Mouse (Mus musculus) urinary bladder, adult 2 months (tissue): ENCODE measurements around the gene Cacna2d3. TPM values are rescaled to one million over a fixed set of nuclear protein-coding genes. Genes with fewer than 3 reads are reported as not detected.

ENCODE experiments used
- DNase-seq: peaks from one replicate; pipeline ENCODE4 v3.0.0; 2022; ENCODE audit warnings: low spot score
- polyA plus RNA-seq: library from polyadenylated mRNA; depleted of rRNA; stranded (reverse); fragments of >200 nt; gene quantifications from 2 replicates; pipeline ENCODE4 v1.2.3, GENCODE M21; 2012

The Cacna2d3 gene
- polyA plus RNA-seq, 1 experiment, result 4.0 TPM

- DNase-seq, result no peak
These were observed 454.3 kb downstream of the Cacna2d3 start for GRCm38 (mm10) chr14:29267233-29267874.

GRCm38 (mm10) chr14:29260621-29261020 lies 461.0 kb downstream of the Cacna2d3 start:
- DNase-seq, result no peak

- DNase-seq, result no peak
These were observed 478.1 kb downstream of the Cacna2d3 start for GRCm38 (mm10) chr14:29243516-29243915.

- DNase-seq, result no peak
These were observed 483.2 kb downstream of the Cacna2d3 start for GRCm38 (mm10) chr14:29238446-29238845.

GRCm38 (mm10) chr14:29228976-29229716 lies 492.5 kb downstream of the Cacna2d3 start:
- DNase-seq, result no peak

GRCm38 (mm10) chr14:29228471-29228870 lies 493.2 kb downstream of the Cacna2d3 start:
- no peak for DNase-seq

- no peak for DNase-seq
These were observed 493.7 kb downstream of the Cacna2d3 start for GRCm38 (mm10) chr14:29227959-29228358.

- DNase-seq, result no peak
These were observed 495.8 kb downstream of the Cacna2d3 start for GRCm38 (mm10) chr14:29225754-29226365.

GRCm38 (mm10) chr14:29223012-29223411 lies 498.7 kb downstream of the Cacna2d3 start:
- no peak for DNase-seq

- no peak for DNase-seq
These were observed 499.3 kb downstream of the Cacna2d3 start for GRCm38 (mm10) chr14:29222191-29222882.

GRCm38 (mm10) chr14:29216106-29216505 lies 505.6 kb downstream of the Cacna2d3 start:
- no peak for DNase-seq

- DNase-seq, result no peak
These were observed 516.7 kb downstream of the Cacna2d3 start for GRCm38 (mm10) chr14:29204967-29205268.

GRCm38 (mm10) chr14:29204236-29204966 lies 517.3 kb downstream of the Cacna2d3 start:
- no peak for DNase-seq

- DNase-seq, result no peak
These were observed 525.5 kb downstream of the Cacna2d3 start for GRCm38 (mm10) chr14:29196171-29196570.

GRCm38 (mm10) chr14:29191426-29191825 lies 530.2 kb downstream of the Cacna2d3 start:
- no peak for DNase-seq

- no peak for DNase-seq
These were observed 537.9 kb downstream of the Cacna2d3 start for GRCm38 (mm10) chr14:29183730-29184129.

GRCm38 (mm10) chr14:29179397-29179888 lies 542.2 kb downstream of the Cacna2d3 start:
- no peak for DNase-seq

GRCm38 (mm10) chr14:29178695-29179396 lies 542.8 kb downstream of the Cacna2d3 start:
- no peak for DNase-seq

- no peak for DNase-seq
These were observed 546.9 kb downstream of the Cacna2d3 start for GRCm38 (mm10) chr14:29174762-29175161.

- DNase-seq, result no peak
These were observed 549.5 kb downstream of the Cacna2d3 start for GRCm38 (mm10) chr14:29172207-29172606.

- no peak for DNase-seq
These were observed 557.0 kb downstream of the Cacna2d3 start for GRCm38 (mm10) chr14:29164653-29165030.
